Comparison of ENCODE assay signal across 11 mouse cellular contexts in genomic region chr13:70650011-70650436, GRCm38 (mm10). TPM values are rescaled to one million over a fixed set of nuclear protein-coding genes. Genes with fewer than 3 reads are reported as not detected.
DNase-seq lines count a peak whose midpoint lies in the region; ATAC-seq and TF ChIP-seq lines count a peak whose summit lies in the region.
"Had no signal": no experiment of that assay in that cellular context is flagged by ENCODE, and none has a peak within 500 bp of the region (broad histone marks: within the 10 kb centered on the region; RNA-seq: fewer than 3 reads in every experiment).

No protein-coding gene starts in this region.

- H3K9me3 ChIP-seq in lung, embryonic 15.5 days = no peaks in the 10 kb centered on the region
- no peaks in the 10 kb centered on the region for H3K9me3 ChIP-seq in heart, postnatal 0 days (replicated peaks; ENCODE audit: control insufficient read depth, low read length)
- no peaks in the 10 kb centered on the region for H3K9me3 ChIP-seq in limb, embryonic 15.5 days
- no peaks in the 10 kb centered on the region for H3K9me3 ChIP-seq in midbrain, embryonic 14.5 days (ENCODE audit: control insufficient read depth, low read length)
- H3K9me3 ChIP-seq: hindbrain, embryonic 15.5 days; limb, embryonic 12.5 days had no signal

- no peak for TF ChIP-seq POLR2A in lung, adult 2 months (IDR thresholded peaks at IDR 0.05; ENCODE audit: borderline replicate concordance, extremely low read depth, low read depth, low read length)

- TF ChIP-seq CTCF in lung, adult 2 months (IDR thresholded peaks at IDR 0.05; ENCODE audit: insufficient read depth, low read length) = no peak
- TF ChIP-seq CTCF in heart, postnatal 0 days (IDR thresholded peaks at IDR 0.05; ENCODE audit: low read depth) = no peak

- peak; percentile 71 for ATAC-seq in lung, embryonic 15.5 days (ENCODE audit: borderline replicate concordance, extremely low read depth, low FRiP score, low TSS enrichment)
- peak; percentile 18; the same call in 1 of the 2 replicates for ATAC-seq in heart, postnatal 0 days (ENCODE audit: insufficient read depth, low read depth)
- ATAC-seq in limb, embryonic 15.5 days (ENCODE audit: insufficient number of reproducible peaks, low FRiP score, low TSS enrichment, low read depth) = peak; percentile 45; the same call in 1 of the 2 replicates
- peak; percentile 38 for ATAC-seq in megakaryocyte progenitor cell, adult 5-6 weeks (replicated peaks; ENCODE audit: poor library complexity)
- ATAC-seq in midbrain, embryonic 14.5 days (ENCODE audit: low FRiP score, low TSS enrichment) = no peak
- ATAC-seq in erythroblast, adult 5-6 weeks (replicated peaks; ENCODE audit: low FRiP score, poor library complexity, severe bottlenecking) = no peak

- 28% methylated on average over 3 of the region's 3 CpGs for WGBS in lung, embryonic 15.5 days
- WGBS in lung, adult 2 months = 32% methylated on average over 3 of the region's 3 CpGs
- WGBS in heart, postnatal 0 days = 13% methylated on average over 3 of the region's 3 CpGs
- 60% methylated on average over 3 of the region's 3 CpGs for WGBS in limb, embryonic 15.5 days
- 75% methylated on average over 3 of the region's 3 CpGs for WGBS in midbrain, embryonic 14.5 days

- H3K27ac ChIP-seq in lung, embryonic 15.5 days = peak overlapping the region; percentile 7; the same call in 1 of the 2 replicates
- H3K27ac ChIP-seq in heart, postnatal 0 days (ENCODE audit: low read depth) = peak overlapping the region; percentile 30; the same call in 1 of the 2 replicates
- H3K27ac ChIP-seq in limb, embryonic 15.5 days = no peak overlapping the region
- H3K27ac ChIP-seq in midbrain, embryonic 14.5 days (replicated peaks; ENCODE audit: low read depth, low read length) = no peak overlapping the region
- H3K27ac ChIP-seq: hindbrain, embryonic 15.5 days; limb, embryonic 12.5 days had no signal

- no peaks in the 10 kb centered on the region for H3K36me3 ChIP-seq in lung, embryonic 15.5 days
- H3K36me3 ChIP-seq in heart, postnatal 0 days (replicated peaks; ENCODE audit: control insufficient read depth, insufficient read depth, low read length) = no peaks in the 10 kb centered on the region
- H3K36me3 ChIP-seq in limb, embryonic 15.5 days = no peaks in the 10 kb centered on the region
- H3K36me3 ChIP-seq in midbrain, embryonic 14.5 days (ENCODE audit: control insufficient read depth, insufficient read depth, low read length) = no peaks in the 10 kb centered on the region
- H3K36me3 ChIP-seq: hindbrain, embryonic 15.5 days; limb, embryonic 12.5 days had no signal

- peaks cover 28% of the 10 kb centered on the region for H3K4me1 ChIP-seq in lung, embryonic 15.5 days
- peaks cover 15% of the 10 kb centered on the region for H3K4me1 ChIP-seq in lung, adult 2 months (ENCODE audit: control insufficient read depth, insufficient read depth, low read length)
- peaks cover 21% of the 10 kb centered on the region; the same call in 1 of the 2 replicates for H3K4me1 ChIP-seq in heart, postnatal 0 days (ENCODE audit: control insufficient read depth, insufficient read depth)
- H3K4me1 ChIP-seq in limb, embryonic 15.5 days = peaks cover 6% of the 10 kb centered on the region
- no peaks in the 10 kb centered on the region for H3K4me1 ChIP-seq in midbrain, embryonic 14.5 days (ENCODE audit: control insufficient read depth, insufficient read depth, low read length)
- H3K4me1 ChIP-seq: hindbrain, embryonic 15.5 days had no signal

- no peak for TF ChIP-seq EP300 in heart, postnatal 0 days (IDR thresholded peaks at IDR 0.05; ENCODE audit: low read depth)

- H3K4me3 ChIP-seq in lung, embryonic 15.5 days = no peak overlapping the region
- H3K4me3 ChIP-seq in lung, adult 2 months (replicated peaks; ENCODE audit: extremely low read depth, low read depth, low read length) = no peak overlapping the region
- H3K4me3 ChIP-seq in heart, postnatal 0 days (ENCODE audit: low read depth, low read length) = no peak overlapping the region
- H3K4me3 ChIP-seq in limb, embryonic 15.5 days = no peak overlapping the region
- H3K4me3 ChIP-seq in midbrain, embryonic 14.5 days (replicated peaks; ENCODE audit: low read depth, low read length) = no peak overlapping the region
- H3K4me3 ChIP-seq: erythroblast, embryonic 14.5 days; hindbrain, embryonic 15.5 days; limb, embryonic 12.5 days had no signal

- no peaks in the 10 kb centered on the region for H3K27me3 ChIP-seq in lung, embryonic 15.5 days
- H3K27me3 ChIP-seq in heart, postnatal 0 days (ENCODE audit: control insufficient read depth, insufficient read depth, low read length) = no peaks in the 10 kb centered on the region
- H3K27me3 ChIP-seq in limb, embryonic 15.5 days = no peaks in the 10 kb centered on the region
- no peaks in the 10 kb centered on the region for H3K27me3 ChIP-seq in midbrain, embryonic 14.5 days (ENCODE audit: control insufficient read depth, insufficient read depth, low read length)
- H3K27me3 ChIP-seq: hindbrain, embryonic 15.5 days; limb, embryonic 12.5 days had no signal

- DNase-seq in lung, adult 2 months = no peak
- no peak for DNase-seq in heart, postnatal 0 days (ENCODE audit: low spot score)
- no peak for DNase-seq in midbrain, embryonic 14.5 days
- no peak for DNase-seq in testis, postnatal 14 days (ENCODE audit: low spot score)

- H3K4me2 ChIP-seq in lung, embryonic 15.5 days = no peak overlapping the region
- no peak overlapping the region for H3K4me2 ChIP-seq in heart, postnatal 0 days (ENCODE audit: low read depth, low read length)
- no peak overlapping the region for H3K4me2 ChIP-seq in limb, embryonic 15.5 days
- no peak overlapping the region for H3K4me2 ChIP-seq in midbrain, embryonic 14.5 days (ENCODE audit: low read length)
- H3K4me2 ChIP-seq: hindbrain, embryonic 15.5 days; limb, embryonic 12.5 days had no signal

- H3K9ac ChIP-seq in lung, embryonic 15.5 days = no peak overlapping the region
- H3K9ac ChIP-seq in heart, postnatal 0 days (replicated peaks; ENCODE audit: low read depth, low read length) = no peak overlapping the region
- no peak overlapping the region for H3K9ac ChIP-seq in limb, embryonic 15.5 days
- no peak overlapping the region for H3K9ac ChIP-seq in midbrain, embryonic 14.5 days (replicated peaks; ENCODE audit: low read length)
- H3K9ac ChIP-seq: hindbrain, embryonic 15.5 days; limb, embryonic 12.5 days had no signal

RNA-seq across cellular contexts. Expression of gene Ice1, which starts 12.6 kb away (rescaled TPM):
- polyA plus RNA-seq in lung, embryonic 15.5 days (2015; fragmentation: Nextera tagmentation; extraction: Ambion mirVana) = 16.4 and 16.7 TPM in 2 replicates
- polyA plus RNA-seq in lung, adult 2 months (2012; rRNA removed) = 20.0 and 25.6 TPM in 2 replicates
- total RNA-seq in heart, postnatal 0 days (2014; rRNA removed; ENCODE audit: low replicate concordance) = 21.0 and 29.5 TPM in 2 replicates
- 7.2 and 7.7 TPM in 2 replicates for polyA plus RNA-seq in heart, postnatal 0 days (2015; fragmentation: Nextera tagmentation; extraction: Ambion mirVana)
- 15.4 and 16.9 TPM in 2 replicates for polyA plus RNA-seq in limb, embryonic 15.5 days (2015; fragmentation: Nextera tagmentation; extraction: Ambion mirVana)
- total RNA-seq in megakaryocyte progenitor cell, adult 5-6 weeks (2015) = 30.7 and 30.9 TPM in 2 replicates
- total RNA-seq in megakaryocyte progenitor cell, adult 5-6 weeks (2017) = 17.7 and 19.7 TPM in 2 replicates
- 59.1 and 59.2 TPM in 2 replicates for polyA plus RNA-seq in midbrain, embryonic 14.5 days (2014; fragmentation: Nextera tagmentation; extraction: Ambion mirVana)
- total RNA-seq in erythroblast, adult 5-6 weeks (2015; ENCODE audit: low replicate concordance) = 4.2 and 13.4 TPM in 2 replicates
- total RNA-seq in erythroblast, adult 5-6 weeks (2017; ENCODE audit: low replicate concordance) = 4.6 and 6.0 TPM in 2 replicates

Comparison
In these comparisons a context has a peak if more than half of its experiments do, and no peak if none do; other contexts are left out.
1. ATAC-seq: peak in lung, embryonic 15.5 days (single experiment), heart, postnatal 0 days (single experiment), limb, embryonic 15.5 days (single experiment) and megakaryocyte progenitor cell, adult 5-6 weeks (single experiment); none in midbrain, embryonic 14.5 days (single experiment) and erythroblast, adult 5-6 weeks (single experiment).
2. H3K27ac ChIP-seq: peak in lung, embryonic 15.5 days (single experiment) and heart, postnatal 0 days (single experiment); none in limb, embryonic 15.5 days (single experiment) and midbrain, embryonic 14.5 days (single experiment).